Mouse (Mus musculus): ENCODE data around the gene Tbrg4.

DNA sequence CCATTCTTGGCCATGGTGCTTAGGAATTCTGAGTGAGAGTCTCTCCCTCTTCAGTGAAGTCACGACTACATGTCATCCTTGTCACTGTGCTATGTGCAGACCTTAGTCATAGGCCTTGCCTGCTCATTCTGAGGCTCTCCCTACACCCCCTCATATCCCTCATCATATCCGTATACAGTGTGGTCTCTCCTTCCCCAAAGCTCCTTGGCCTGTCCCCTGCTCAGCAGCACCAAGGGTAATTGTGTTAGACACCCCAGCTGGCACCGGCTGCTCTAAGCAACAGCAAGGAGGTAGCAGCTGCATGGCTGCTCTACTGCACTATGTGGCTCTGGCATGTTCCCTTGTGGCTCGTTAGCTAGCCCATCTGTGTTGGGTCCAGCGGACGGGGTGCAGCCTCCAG lies 18.7 kb upstream of the Tbrg4 start:
- TF ChIP-seq GATA1 (IDR thresholded peaks at IDR 0.05; ENCODE audit: low read length) (no peak), TAL1 (IDR thresholded peaks at IDR 0.05; ENCODE audit: low read length) (no peak)

Data from erythroblast, embryonic 14.5 days (primary cell).